Mouse (Mus musculus) retina, adult 2 months (tissue): ENCODE results near the gene B3gnt3.

ENCODE experiments used
- DNase-seq: peaks from one replicate; pipeline ENCODE4 v3.0.0-alpha.2; 2012; ENCODE audit warnings: low read depth, low spot score

The B3gnt3 gene

DNA sequence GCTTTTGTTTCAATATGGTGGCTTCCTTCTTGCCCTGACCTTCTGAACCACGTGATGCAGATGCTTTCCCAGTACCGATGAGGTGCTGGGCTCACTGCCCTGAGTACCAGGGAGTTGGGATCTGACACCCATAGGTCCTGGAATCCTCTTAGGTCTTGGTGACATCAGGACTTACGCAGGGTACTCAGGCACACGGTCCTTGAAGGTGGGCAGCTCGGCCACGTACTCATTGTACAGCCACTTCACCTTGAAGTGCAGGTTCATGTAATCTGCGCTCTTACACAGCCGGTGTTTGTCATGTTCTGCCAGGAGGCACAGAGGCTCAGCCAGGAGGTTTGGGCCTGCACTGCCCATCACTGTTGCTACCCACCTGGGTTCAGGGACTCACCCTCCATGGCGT is 56.1 kb downstream of the B3gnt3 start:
- no peak for DNase-seq
